ENCODE assay signal across 23 mouse cellular contexts in the genomic region with DNA sequence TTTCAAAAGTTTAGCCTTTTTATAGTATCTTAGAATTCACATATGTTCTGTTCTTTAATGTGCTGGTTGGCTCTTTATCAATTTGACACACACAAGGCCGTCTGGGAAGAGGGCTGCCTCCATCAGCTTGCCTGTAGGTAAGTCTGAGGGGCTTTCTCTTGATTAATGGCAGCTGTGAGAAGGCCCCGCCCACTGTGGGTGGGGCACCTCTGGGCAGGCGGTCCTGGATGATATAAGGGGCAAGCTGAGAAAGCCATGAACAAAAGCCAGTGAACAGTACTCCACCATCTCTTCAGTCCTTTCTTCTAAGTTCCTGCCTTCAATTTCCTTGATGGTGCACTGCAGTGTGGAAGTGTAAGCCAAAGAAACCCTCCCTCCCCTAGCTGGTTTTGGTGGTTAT. TPM values are rescaled to one million over a fixed set of nuclear protein-coding genes. Genes with fewer than 3 reads are reported as not detected.
DNase-seq lines count a peak whose midpoint lies in the region; ATAC-seq and TF ChIP-seq lines count a peak whose summit lies in the region.
"Had no signal": no experiment of that assay in that cellular context is flagged by ENCODE, and none has a peak within 500 bp of the region (broad histone marks: within the 10 kb centered on the region; RNA-seq: fewer than 3 reads in every experiment).

No protein-coding gene starts in this region.

- H3K4me2 ChIP-seq in liver, embryonic 14.5 days (ENCODE audit: low read depth) = no peak overlapping the region
- H3K4me2 ChIP-seq in hindbrain, postnatal 0 days (ENCODE audit: low read depth, low read length) = no peak overlapping the region
- H3K4me2 ChIP-seq: embryonic facial prominence, embryonic 13.5 days; forebrain, embryonic 13.5 days; limb, embryonic 12.5 days had no signal

- peak; percentile 56; the same call in 1 of the 2 replicates for ATAC-seq in erythroblast, adult 5-6 weeks (replicated peaks; ENCODE audit: low FRiP score, poor library complexity, severe bottlenecking)
- peak; percentile 48; the same call in 1 of the 2 replicates for ATAC-seq in liver, embryonic 14.5 days (ENCODE audit: insufficient read depth)
- ATAC-seq in hindbrain, postnatal 0 days = no peak
- ATAC-seq: forebrain, embryonic 13.5 days; hindbrain, embryonic 16.5 days; intestine, embryonic 16.5 days; lung, postnatal 0 days had no signal

- H3K27ac ChIP-seq in heart, embryonic 10.5 days = no peak overlapping the region
- H3K27ac ChIP-seq in liver, embryonic 14.5 days = no peak overlapping the region
- no peak overlapping the region for H3K27ac ChIP-seq in hindbrain, postnatal 0 days
- no peak overlapping the region for H3K27ac ChIP-seq in layer of hippocampus, adult 2 months
- H3K27ac ChIP-seq: embryonic facial prominence, embryonic 13.5 days; forebrain, embryonic 13.5 days; kidney, postnatal 0 days; limb, embryonic 12.5 days; macrophage; midbrain, embryonic 10.5 days; stomach, postnatal 0 days had no signal

- TF ChIP-seq EP300 in liver, embryonic 14.5 days (IDR thresholded peaks at IDR 0.05; ENCODE audit: low read depth) = no peak

- 31% methylated on average over 3 of the region's 3 CpGs for WGBS in heart, embryonic 10.5 days
- WGBS in liver, embryonic 14.5 days (ENCODE audit: insufficient replicate concordance) = 20% methylated on average over 3 of the region's 3 CpGs
- WGBS in hindbrain, postnatal 0 days = 45% methylated on average over 3 of the region's 3 CpGs

- H3K4me3 ChIP-seq in heart, embryonic 10.5 days = no peak overlapping the region
- H3K4me3 ChIP-seq in liver, embryonic 14.5 days (ENCODE audit: insufficient read depth in 1 of 2, low read depth in 2 of 2, low read length in 2 of 2) = no peak overlapping the region
- H3K4me3 ChIP-seq in hindbrain, postnatal 0 days (ENCODE audit: low read length) = no peak overlapping the region
- no peak overlapping the region for H3K4me3 ChIP-seq in layer of hippocampus, adult 2 months
- H3K4me3 ChIP-seq: embryonic facial prominence, embryonic 13.5 days; forebrain, embryonic 13.5 days; limb, embryonic 12.5 days; midbrain, embryonic 10.5 days had no signal

- H3K36me3 ChIP-seq in heart, embryonic 10.5 days = peaks cover 38% of the 10 kb centered on the region
- H3K36me3 ChIP-seq in liver, embryonic 14.5 days (replicated peaks; ENCODE audit: control insufficient read depth, insufficient read depth, low read depth) = no peaks in the 10 kb centered on the region
- H3K36me3 ChIP-seq in hindbrain, postnatal 0 days (ENCODE audit: insufficient read depth, low read length) = peaks cover 30% of the 10 kb centered on the region; the same call in 1 of the 2 replicates

- no peak for TF ChIP-seq CTCF in liver, embryonic 14.5 days (IDR thresholded peaks at IDR 0.05; ENCODE audit: low read depth)
- TF ChIP-seq CTCF in hindbrain, postnatal 0 days (IDR thresholded peaks at IDR 0.05; ENCODE audit: low read depth) = no peak
- TF ChIP-seq CTCF in layer of hippocampus, adult 2 months (conservative IDR thresholded peaks at IDR 0.05) = no peak

- no peaks in the 10 kb centered on the region for H3K4me1 ChIP-seq in heart, embryonic 10.5 days
- no peaks in the 10 kb centered on the region; a peak in 1 of 4 replicates for H3K4me1 ChIP-seq in liver, embryonic 14.5 days (replicated peaks; ENCODE audit: control insufficient read depth in 2 of 2, insufficient read depth in 2 of 2, low read length in 1 of 2)
- H3K4me1 ChIP-seq in hindbrain, postnatal 0 days (ENCODE audit: insufficient read depth, low read length) = no peaks in the 10 kb centered on the region
- H3K4me1 ChIP-seq: forebrain, embryonic 13.5 days; midbrain, embryonic 10.5 days had no signal

- no peaks in the 10 kb centered on the region for H3K9me3 ChIP-seq in heart, embryonic 10.5 days
- H3K9me3 ChIP-seq in liver, embryonic 14.5 days (ENCODE audit: control insufficient read depth, low read length) = no peaks in the 10 kb centered on the region
- no peaks in the 10 kb centered on the region for H3K9me3 ChIP-seq in hindbrain, postnatal 0 days (ENCODE audit: low read length)
- H3K9me3 ChIP-seq: embryonic facial prominence, embryonic 13.5 days; forebrain, embryonic 13.5 days; G1E; limb, embryonic 12.5 days; midbrain, embryonic 10.5 days had no signal

- DNase-seq in heart, adult 11 months = peak; percentile 64
- DNase-seq in heart, embryonic 10.5 days (ENCODE audit: low spot score) = no peak
- peak; percentile 31 for DNase-seq in R1 (ENCODE audit: low read depth, low spot score)
- DNase-seq in liver, embryonic 14.5 days (ENCODE audit: low read depth in 3 of 3, low spot score in 3 of 3) = peak in 1 of 3 experiments; percentile 10
- no peak for DNase-seq in hindbrain, postnatal 0 days (ENCODE audit: low spot score)
- DNase-seq in layer of hippocampus, adult 2 months (ENCODE audit: low spot score in 2 of 2) = no peak
- DNase-seq: adrenal gland, postnatal 10 days; cerebellum, adult 8-10 months; cerebellum, postnatal 36 days; thymus, adult 2 months had no signal

- H3K27me3 ChIP-seq in heart, embryonic 10.5 days (ENCODE audit: insufficient read depth, poor library complexity, severe bottlenecking) = no peaks in the 10 kb centered on the region
- no peaks in the 10 kb centered on the region for H3K27me3 ChIP-seq in liver, embryonic 14.5 days (ENCODE audit: control insufficient read depth, insufficient read depth, low read length)
- H3K27me3 ChIP-seq in hindbrain, postnatal 0 days (ENCODE audit: insufficient read depth, low read length) = no peaks in the 10 kb centered on the region
- H3K27me3 ChIP-seq: CH12.LX; embryonic facial prominence, embryonic 13.5 days; forebrain, embryonic 13.5 days; limb, embryonic 12.5 days had no signal

- no peak overlapping the region for H3K9ac ChIP-seq in liver, embryonic 14.5 days (replicated peaks)
- H3K9ac ChIP-seq in hindbrain, postnatal 0 days (replicated peaks; ENCODE audit: low read length) = no peak overlapping the region
- H3K9ac ChIP-seq: embryonic facial prominence, embryonic 13.5 days; forebrain, embryonic 13.5 days; limb, embryonic 12.5 days had no signal

RNA-seq across cellular contexts. Expression of gene Nexn, which starts 16.0 kb away (rescaled TPM):
- polyA plus RNA-seq in heart, embryonic 10.5 days (2016; fragmentation: Nextera tagmentation; extraction: Ambion mirVana) = 102 and 155 TPM in 2 replicates
- not detected in 2 replicates for total RNA-seq in erythroblast, adult 5-6 weeks (2015; ENCODE audit: low replicate concordance)
- not detected in 2 replicates for total RNA-seq in erythroblast, adult 5-6 weeks (2017; ENCODE audit: low replicate concordance)
- 0.10 and 0.25 TPM in 2 replicates for polyA plus RNA-seq in liver, embryonic 14.5 days (2012; rRNA removed)
- 0.30 and 0.69 TPM in 2 replicates for polyA plus RNA-seq in liver, embryonic 14.5 days (2014; fragmentation: Nextera tagmentation; extraction: Ambion mirVana)
- total RNA-seq in hindbrain, postnatal 0 days (2014; rRNA removed) = 0.37 and 6.4 TPM in 2 replicates
- 2.5 and 3.4 TPM in 2 replicates for polyA plus RNA-seq in hindbrain, postnatal 0 days (2015; fragmentation: Nextera tagmentation; extraction: Ambion mirVana)
- 1 to 10 TPM in 1 of 2 experiments, under 1 TPM in 1; 0.95 to 1.8 TPM for total RNA-seq in layer of hippocampus, adult 2 months (2021)
- polyA plus RNA-seq: G1E had no signal

RNA-seq across cellular contexts. Expression of gene Miga1, which starts 58.1 kb away (rescaled TPM):
- 14.5 and 18.4 TPM in 2 replicates for polyA plus RNA-seq in heart, embryonic 10.5 days (2016; fragmentation: Nextera tagmentation; extraction: Ambion mirVana)
- total RNA-seq in erythroblast, adult 5-6 weeks (2015; ENCODE audit: low replicate concordance) = 3.3 and 5.0 TPM in 2 replicates
- total RNA-seq in erythroblast, adult 5-6 weeks (2017; ENCODE audit: low replicate concordance) = 2.1 and 6.3 TPM in 2 replicates
- polyA plus RNA-seq in liver, embryonic 14.5 days (2012; rRNA removed) = 2.3 and 3.4 TPM in 2 replicates
- 3.0 and 4.4 TPM in 2 replicates for polyA plus RNA-seq in liver, embryonic 14.5 days (2014; fragmentation: Nextera tagmentation; extraction: Ambion mirVana)
- total RNA-seq in hindbrain, postnatal 0 days (2014; rRNA removed) = 13.6 and 16.7 TPM in 2 replicates
- polyA plus RNA-seq in hindbrain, postnatal 0 days (2015; fragmentation: Nextera tagmentation; extraction: Ambion mirVana) = 21.1 and 22.5 TPM in 2 replicates
- total RNA-seq in layer of hippocampus, adult 2 months (2021) = 10 to 100 TPM; 74.5 to 78.2 TPM

Comparison
In these comparisons a context has a peak if more than half of its experiments do, and no peak if none do; other contexts are left out.
1. DNase-seq: peak in heart, adult 11 months (single experiment) and R1 (single experiment); none in heart, embryonic 10.5 days (single experiment), hindbrain, postnatal 0 days (single experiment) and layer of hippocampus, adult 2 months (0 of 2).